Mouse (Mus musculus) forebrain, embryonic 11.5 days (tissue): Measurements from ENCODE around the gene Acvr1. TPM values are rescaled to one million over a fixed set of nuclear protein-coding genes. Genes with fewer than 3 reads are reported as not detected.

Experiments
- ATAC-seq: fragments of 200-750 bp; cut with Nextera tagmentation; replicated peaks from 2 replicates; pipeline ENCODE4 v1.8.0; 2017; ENCODE audit warnings: moderate TSS enrichment; ENCODE audit not compliant: low FRiP score
- DNase-seq: peaks from one replicate; pipeline ENCODE4 v3.0.0-alpha.2; 2017; ENCODE audit warnings: low spot score
- H3K27ac ChIP-seq: fragments of 300-500 bp; sonication (generic); 2 replicates; pipeline ENCODE4 v1.5.1; 2014; ENCODE audit warnings: low read depth, low read length
- H3K27me3 ChIP-seq: fragments of 300-500 bp; sonication (generic); 2 replicates; pipeline ENCODE4 v1.6.1; 2014; ENCODE audit warnings: mild to moderate bottlenecking, low read length, mixed read lengths; ENCODE audit not compliant: control insufficient read depth, insufficient read depth
- H3K36me3 ChIP-seq: fragments of 300-500 bp; sonication (generic); 2 replicates; pipeline ENCODE4 v1.6.1; 2014; ENCODE audit warnings: mild to moderate bottlenecking, low read length, moderate library complexity, mixed read lengths; ENCODE audit not compliant: control insufficient read depth, insufficient read depth
- H3K4me1 ChIP-seq: fragments of 300-500 bp; sonication (generic); replicated peaks from 2 replicates; pipeline ENCODE4 v1.6.1; 2014; ENCODE audit warnings: low read length, mixed read lengths; ENCODE audit not compliant: control insufficient read depth, insufficient read depth
- H3K4me2 ChIP-seq: fragments of 300-500 bp; sonication (generic); 2 replicates; pipeline ENCODE4 v1.6.1; 2014; ENCODE audit warnings: low read depth, mild to moderate bottlenecking, low read length, moderate library complexity, mixed read lengths; ENCODE audit not compliant: severe bottlenecking
- H3K4me3 ChIP-seq: fragments of 300-500 bp; sonication (generic); 2 replicates; pipeline ENCODE4 v1.5.1; 2014; ENCODE audit warnings: low read depth, low read length
- H3K9ac ChIP-seq: fragments of 300-500 bp; sonication (generic); 2 replicates; pipeline ENCODE4 v1.6.1; 2014; ENCODE audit warnings: low read length
- H3K9me3 ChIP-seq: fragments of 300-500 bp; sonication (generic); 2 replicates; pipeline ENCODE4 v1.6.1; 2016; ENCODE audit warnings: low read length, mixed read lengths; ENCODE audit not compliant: control insufficient read depth
- WGBS: fragments of 180-500 bp; shearing (Covaris S2); extraction: QIAGEN DNeasy Blood & Tissue Kit; methylation state at CpG from one replicate; pipeline ENCODE4 v1.1.7; 2014; 5-methylcytosine and 5-hydroxymethylcytosine counted together
- polyA plus RNA-seq: library from polyadenylated mRNA; unstranded; fragments of >200 nt; fragmentation: Nextera tagmentation; extraction: Ambion mirVana; gene quantifications from 2 replicates; pipeline ENCODE4 v1.2.1, GENCODE M21; 2014

Gene Acvr1
- polyA plus RNA-seq, 1 experiment from 2014 or later: 5.1 TPM

DNA sequence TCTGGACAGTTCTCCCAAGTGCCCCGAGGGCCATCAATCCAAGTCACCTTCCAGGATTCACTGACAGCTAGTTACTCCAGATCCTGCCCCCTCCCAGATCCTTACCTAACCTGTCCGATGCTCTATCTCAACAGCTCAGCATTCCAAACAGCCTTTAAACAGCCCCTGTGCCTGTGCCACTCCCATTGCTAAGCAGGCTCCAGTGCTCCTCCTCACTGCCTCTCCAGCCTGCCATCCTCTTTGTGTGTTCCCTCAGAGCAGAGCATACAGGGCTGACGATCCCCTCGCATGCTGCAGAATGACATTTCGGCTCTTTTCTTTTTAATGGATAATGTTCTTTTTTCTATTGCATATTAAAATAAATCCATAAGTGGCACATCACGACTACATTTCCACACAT lies 17.0 kb downstream of the Acvr1 start:
- Histone ChIP-seq H3K9me3 (no peaks in the 10 kb centered on the region), H3K27me3 (no peaks in the 10 kb centered on the region), H3K4me3 (no peak overlapping the region), H3K4me1 (peaks cover 3% of the 10 kb centered on the region; the same call in 1 of the 2 replicates), H3K4me2 (no peak overlapping the region), H3K9ac (no peak overlapping the region), H3K36me3 (no peaks in the 10 kb centered on the region), H3K27ac (no peak overlapping the region)
- peak; percentile 45 for DNase-seq
- WGBS: 59% methylated on average over 6 of the region's 6 CpGs
- ATAC-seq: 0 out of 2 replicates have a peak, but pooled peaks have one; percentile 40

DNA sequence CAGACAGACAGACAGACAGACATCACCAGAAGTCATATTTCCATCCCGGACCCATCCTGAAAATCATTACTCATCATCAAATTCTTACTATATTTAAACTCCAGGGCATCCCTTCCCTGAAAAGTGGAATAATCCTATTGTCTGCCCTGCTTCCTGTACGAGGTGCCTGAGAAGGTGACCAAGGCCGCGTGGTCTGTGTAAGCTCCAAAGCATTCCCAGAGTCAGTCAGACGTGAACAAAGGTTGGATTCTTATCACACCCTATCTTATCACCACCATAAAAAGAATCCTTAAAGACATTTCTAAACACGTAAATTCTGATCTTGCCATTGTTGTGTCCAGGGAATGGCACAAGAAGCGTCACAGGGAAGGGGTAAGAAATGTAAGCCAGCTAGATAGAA lies 18.0 kb downstream of the Acvr1 start:
- WGBS: 82% methylated on average over 7 of the region's 7 CpGs

DNA sequence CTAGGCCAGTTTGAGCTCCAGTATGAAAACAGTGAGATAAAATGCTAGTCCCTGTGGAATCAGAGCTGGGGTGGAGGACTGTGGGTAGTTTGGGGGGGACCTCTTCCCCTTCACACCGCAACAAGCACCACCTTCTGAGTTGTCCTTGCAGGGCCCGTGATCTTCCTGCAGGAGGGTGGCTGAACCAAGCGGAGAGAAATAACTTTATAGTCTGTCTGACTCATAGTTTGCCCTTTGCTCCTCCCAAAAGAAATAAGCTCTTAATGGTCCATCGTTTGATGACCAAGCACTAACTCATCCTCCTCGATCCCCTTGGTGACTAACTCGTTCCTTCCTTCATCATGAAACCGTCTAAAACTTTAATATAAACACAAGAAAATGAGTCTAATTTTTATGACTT lies 20.7 kb downstream of the Acvr1 start:
- no peak overlapping the region for H3K9ac ChIP-seq
- no peaks in the 10 kb centered on the region for H3K27me3 ChIP-seq
- no peaks in the 10 kb centered on the region; the same call in 1 of the 2 replicates for H3K4me1 ChIP-seq
- H3K27ac ChIP-seq: no peak overlapping the region
- no peaks in the 10 kb centered on the region for H3K9me3 ChIP-seq
- 92% methylated on average over 7 of the region's 7 CpGs for WGBS
- DNase-seq: no peak
- ATAC-seq: no peak
- H3K4me3 ChIP-seq: no peak overlapping the region
- no peak overlapping the region for H3K4me2 ChIP-seq
- H3K36me3 ChIP-seq: no peaks in the 10 kb centered on the region

More for the DNA sequence above, 18.0 kb downstream of the Acvr1 start:
- ATAC-seq (no peak), DNase-seq (no peak)
- Histone ChIP-seq H3K36me3 (no peaks in the 10 kb centered on the region), H3K27ac (no peak overlapping the region), H3K4me3 (no peak overlapping the region), H3K9me3 (no peaks in the 10 kb centered on the region), H3K9ac (no peak overlapping the region), H3K4me2 (no peak overlapping the region), H3K27me3 (no peaks in the 10 kb centered on the region), H3K4me1 (peaks cover 3% of the 10 kb centered on the region; the same call in 1 of the 2 replicates)

DNA sequence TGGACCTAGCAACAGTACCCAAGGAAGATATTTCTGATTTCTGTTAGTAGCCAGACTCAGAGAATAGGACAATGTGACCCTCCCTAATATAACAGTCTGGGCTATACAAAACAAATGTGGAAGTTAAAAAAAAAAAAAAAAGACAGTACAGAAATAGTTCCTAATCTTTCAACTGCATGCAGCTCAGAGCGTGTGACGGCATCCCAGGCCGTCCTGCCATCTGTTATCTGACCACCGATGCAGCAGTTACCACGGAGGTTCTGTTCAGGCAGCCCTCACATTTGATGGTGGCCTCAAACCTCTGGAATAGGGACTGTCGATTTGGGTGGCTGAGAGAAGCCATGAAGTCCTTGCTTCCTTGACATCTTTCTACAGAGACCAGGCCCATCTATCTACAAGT lies 22.6 kb downstream of the Acvr1 start:
- no peak overlapping the region for H3K9ac ChIP-seq
- H3K4me1 ChIP-seq: no peaks in the 10 kb centered on the region
- H3K27ac ChIP-seq: no peak overlapping the region
- H3K4me3 ChIP-seq: no peak overlapping the region
- ATAC-seq: no peak
- no peaks in the 10 kb centered on the region for H3K27me3 ChIP-seq
- 91% methylated on average over 6 of the region's 6 CpGs for WGBS
- DNase-seq: no peak
- no peaks in the 10 kb centered on the region for H3K36me3 ChIP-seq
- no peak overlapping the region for H3K4me2 ChIP-seq
- no peaks in the 10 kb centered on the region for H3K9me3 ChIP-seq

DNA sequence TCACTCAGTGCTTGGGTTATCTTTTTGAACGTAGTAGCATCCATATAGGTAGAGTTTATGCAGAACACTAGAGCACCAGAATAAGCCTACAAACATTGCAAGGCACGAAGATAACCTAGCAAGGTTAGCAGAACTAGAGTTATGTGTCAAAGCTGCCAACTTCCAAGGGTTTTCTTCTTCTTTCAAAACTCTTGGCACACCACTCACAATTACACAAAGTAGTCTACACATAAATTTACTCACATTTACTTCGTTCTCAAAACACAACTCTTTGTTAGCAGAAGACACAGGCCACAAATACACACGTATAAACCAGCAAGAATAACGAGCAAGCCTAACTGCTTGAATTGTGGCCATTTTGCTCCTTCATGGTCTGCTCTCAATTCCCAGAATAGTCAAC lies 23.7 kb downstream of the Acvr1 start:
- H3K36me3 ChIP-seq: no peaks in the 10 kb centered on the region
- H3K4me1 ChIP-seq: no peaks in the 10 kb centered on the region
- H3K9ac ChIP-seq: no peak overlapping the region
- no peaks in the 10 kb centered on the region for H3K27me3 ChIP-seq
- no peaks in the 10 kb centered on the region for H3K9me3 ChIP-seq
- ATAC-seq (no peak), DNase-seq (no peak)
- H3K4me3 ChIP-seq: no peak overlapping the region
- WGBS: 81% methylated on average over 5 of the region's 5 CpGs
- H3K4me2 ChIP-seq: no peak overlapping the region
- H3K27ac ChIP-seq: no peak overlapping the region

DNA sequence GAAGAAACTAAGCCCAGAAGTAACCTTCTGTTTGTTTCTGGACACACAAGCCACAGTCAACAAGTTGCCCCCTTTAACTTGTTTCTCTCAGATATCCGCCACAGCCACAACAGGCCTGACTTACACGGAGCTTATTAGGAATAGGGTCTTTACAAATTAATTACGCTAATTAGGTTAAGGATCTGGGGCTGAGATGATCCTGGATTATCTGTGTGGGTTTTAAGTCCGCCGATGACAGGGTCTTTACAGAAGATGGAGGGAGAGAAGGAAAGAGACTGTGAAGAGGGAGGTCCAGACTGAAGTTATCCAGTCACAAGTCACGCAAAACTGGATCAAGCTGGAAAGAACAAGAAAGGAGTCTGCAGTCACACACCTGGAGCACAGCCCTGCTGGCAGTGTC lies 28.8 kb downstream of the Acvr1 start:
- DNase-seq: no peak
- 56% methylated on average over 6 of the region's 6 CpGs for WGBS
- Histone ChIP-seq H3K27me3 (no peaks in the 10 kb centered on the region), H3K4me3 (no peak overlapping the region), H3K27ac (no peak overlapping the region), H3K4me1 (peaks cover 16% of the 10 kb centered on the region), H3K9ac (no peak overlapping the region), H3K4me2 (no peak overlapping the region), H3K36me3 (no peaks in the 10 kb centered on the region), H3K9me3 (no peaks in the 10 kb centered on the region)
- no peak for ATAC-seq

DNA sequence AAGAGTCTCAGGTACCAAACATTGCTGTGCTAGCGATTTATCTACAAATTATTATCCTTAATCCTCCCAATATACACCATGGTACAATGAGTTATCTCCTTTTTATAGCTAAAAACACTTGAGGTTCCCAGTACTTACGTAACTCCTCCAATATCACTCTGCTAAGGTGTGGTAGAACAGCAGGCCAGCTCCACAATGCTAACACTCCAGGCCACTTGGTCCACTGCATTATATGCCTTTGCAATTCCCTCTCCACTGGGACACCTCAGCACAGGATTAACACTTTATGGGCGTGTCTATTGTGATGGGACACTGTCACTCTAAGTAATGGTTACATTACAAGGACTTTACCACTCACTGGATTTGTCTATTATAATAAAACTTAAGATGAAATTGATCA lies 30.2 kb downstream of the Acvr1 start:
- H3K27me3 ChIP-seq: no peaks in the 10 kb centered on the region
- H3K4me3 ChIP-seq: no peak overlapping the region
- no peak overlapping the region for H3K9ac ChIP-seq
- no peaks in the 10 kb centered on the region for H3K36me3 ChIP-seq
- H3K9me3 ChIP-seq: no peaks in the 10 kb centered on the region
- WGBS: 90% methylated on average over 3 of the region's 3 CpGs
- no peak for ATAC-seq
- H3K4me2 ChIP-seq: no peak overlapping the region
- DNase-seq: no peak
- no peak overlapping the region for H3K27ac ChIP-seq
- H3K4me1 ChIP-seq: peaks cover 21% of the 10 kb centered on the region

DNA sequence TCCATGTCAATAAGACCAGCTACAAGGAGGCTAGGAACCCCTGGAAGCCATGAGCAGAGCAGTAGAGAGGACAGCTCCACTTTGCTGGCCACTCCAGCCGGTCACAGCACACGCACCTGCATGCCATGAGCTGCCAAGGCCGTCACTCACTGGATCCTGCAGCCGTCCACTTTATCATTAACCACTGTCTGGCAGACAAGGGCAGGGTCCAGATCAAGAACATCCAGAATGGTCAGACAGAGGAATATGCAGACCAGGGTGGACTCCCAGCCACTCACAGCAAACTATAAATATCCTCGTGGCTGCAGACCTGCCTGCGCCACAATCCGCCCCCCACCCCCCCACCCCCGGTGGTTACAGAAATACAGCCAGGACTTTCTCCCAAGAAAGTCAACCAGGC lies 31.7 kb downstream of the Acvr1 start:
- ATAC-seq (no peak), DNase-seq (no peak)
- Histone ChIP-seq H3K27ac (no peak overlapping the region), H3K4me2 (no peak overlapping the region), H3K9ac (no peak overlapping the region), H3K27me3 (no peaks in the 10 kb centered on the region), H3K9me3 (no peaks in the 10 kb centered on the region), H3K36me3 (no peaks in the 10 kb centered on the region), H3K4me1 (peaks cover 27% of the 10 kb centered on the region), H3K4me3 (no peak overlapping the region)
- WGBS: 86% methylated on average over 8 of the region's 8 CpGs

DNA sequence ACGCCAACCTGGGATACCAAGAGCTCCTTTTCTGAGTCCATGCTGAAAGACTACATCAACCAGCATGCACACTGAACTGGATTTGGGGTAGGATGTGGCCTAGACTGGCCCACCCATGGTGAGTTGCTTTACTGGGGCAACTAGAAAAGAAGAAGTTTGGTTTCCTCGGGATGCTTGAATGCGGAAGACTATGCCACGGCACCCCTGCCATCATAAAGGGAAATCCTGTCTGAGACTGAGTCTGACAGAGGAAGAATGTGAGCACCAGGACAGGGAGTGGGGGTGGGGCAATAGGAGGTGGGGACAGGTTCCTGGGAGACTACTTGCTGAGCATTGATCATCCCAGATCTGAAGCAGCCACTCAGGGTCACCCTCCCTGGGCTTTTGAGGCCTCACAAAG lies 32.6 kb downstream of the Acvr1 start:
- Histone ChIP-seq H3K4me3 (no peak overlapping the region), H3K9ac (no peak overlapping the region), H3K4me1 (peaks cover 35% of the 10 kb centered on the region), H3K27me3 (no peaks in the 10 kb centered on the region), H3K9me3 (no peaks in the 10 kb centered on the region), H3K4me2 (no peak overlapping the region), H3K36me3 (no peaks in the 10 kb centered on the region), H3K27ac (no peak overlapping the region)
- ATAC-seq: no peak
- no peak for DNase-seq
- WGBS: 64% methylated on average over 4 of the region's 4 CpGs
